ENCODE assay signal across 10 mouse cellular contexts in genomic region chr12:103099185-103099584, GRCm38 (mm10).
DNase-seq lines count a peak whose midpoint lies in the region; ATAC-seq lines count a peak whose summit lies in the region.
"Had no signal": no experiment of that assay in that cellular context is flagged by ENCODE, and none has a peak within 500 bp of the region (broad histone marks: within the 10 kb centered on the region; RNA-seq: fewer than 3 reads in every experiment).

No protein-coding gene starts in this region.

- H3K9ac ChIP-seq in limb, embryonic 13.5 days: no peak overlapping the region
- H3K9ac ChIP-seq in forebrain, embryonic 16.5 days (replicated peaks; ENCODE audit: low read depth, low read length): no peak overlapping the region
- H3K9ac ChIP-seq: liver, embryonic 13.5 days had no signal

- H3K9me3 ChIP-seq in limb, embryonic 13.5 days: no peaks in the 10 kb centered on the region
- H3K9me3 ChIP-seq in limb, embryonic 10.5 days (replicated peaks): no peaks in the 10 kb centered on the region
- H3K9me3 ChIP-seq in forebrain, embryonic 16.5 days (ENCODE audit: control insufficient read depth, low read length): no peaks in the 10 kb centered on the region
- H3K9me3 ChIP-seq: liver, embryonic 13.5 days had no signal

- 63% methylated on average over 1 of the region's 1 CpGs for WGBS in limb, embryonic 13.5 days
- WGBS in limb, embryonic 10.5 days: 89% methylated on average over 1 of the region's 1 CpGs
- WGBS in forebrain, embryonic 16.5 days: 76% methylated on average over 1 of the region's 1 CpGs

- no peak overlapping the region for H3K27ac ChIP-seq in limb, embryonic 13.5 days
- H3K27ac ChIP-seq in limb, embryonic 10.5 days: no peak overlapping the region
- no peak overlapping the region for H3K27ac ChIP-seq in forebrain, embryonic 16.5 days (ENCODE audit: low read length)
- H3K27ac ChIP-seq: liver, embryonic 13.5 days had no signal

- peak; percentile 14 for DNase-seq in embryo, embryonic 10 days (ENCODE audit: low spot score)
- DNase-seq in embryo, embryonic 9.5 days (ENCODE audit: extremely low spot score): no peak
- no peak for DNase-seq in limb, embryonic 10.5 days (ENCODE audit: low spot score)
- peak; percentile 62 to 71 for DNase-seq in adrenal gland, postnatal 36 days
- DNase-seq in ovary, postnatal 36 days (ENCODE audit: low spot score): no peak
- DNase-seq: liver, embryonic 13.5 days had no signal

- 0 out of 2 replicates have a peak, but pooled peaks cover 3% of the 10 kb centered on the region for H3K27me3 ChIP-seq in limb, embryonic 13.5 days
- H3K27me3 ChIP-seq in limb, embryonic 10.5 days (ENCODE audit: low read depth, poor library complexity, severe bottlenecking): no peaks in the 10 kb centered on the region
- H3K27me3 ChIP-seq in forebrain, embryonic 16.5 days (replicated peaks; ENCODE audit: control insufficient read depth, insufficient read depth, low read length): no peaks in the 10 kb centered on the region
- H3K27me3 ChIP-seq: liver, embryonic 13.5 days had no signal

- peak; percentile 36; the same call in 1 of the 2 replicates for ATAC-seq in limb, embryonic 13.5 days (ENCODE audit: low FRiP score, low read depth)
- ATAC-seq in megakaryocyte, adult 5-6 weeks (ENCODE audit: poor library complexity, severe bottlenecking): peak; percentile 60
- ATAC-seq in forebrain, embryonic 16.5 days: no peak

- no peak overlapping the region for H3K4me3 ChIP-seq in limb, embryonic 13.5 days
- no peak overlapping the region for H3K4me3 ChIP-seq in limb, embryonic 10.5 days
- no peak overlapping the region for H3K4me3 ChIP-seq in forebrain, embryonic 16.5 days (replicated peaks; ENCODE audit: low read length)
- H3K4me3 ChIP-seq: erythroblast, embryonic 14.5 days; liver, embryonic 13.5 days had no signal

- no peaks in the 10 kb centered on the region for H3K36me3 ChIP-seq in limb, embryonic 13.5 days
- no peaks in the 10 kb centered on the region for H3K36me3 ChIP-seq in limb, embryonic 10.5 days
- H3K36me3 ChIP-seq in forebrain, embryonic 16.5 days (ENCODE audit: control insufficient read depth, insufficient read depth): 0 out of 2 replicates have a peak, but pooled peaks cover 4% of the 10 kb centered on the region
- H3K36me3 ChIP-seq: liver, embryonic 13.5 days had no signal

- no peaks in the 10 kb centered on the region for H3K4me1 ChIP-seq in limb, embryonic 13.5 days
- peaks cover 6% of the 10 kb centered on the region for H3K4me1 ChIP-seq in limb, embryonic 10.5 days
- no peaks in the 10 kb centered on the region for H3K4me1 ChIP-seq in forebrain, embryonic 16.5 days (replicated peaks; ENCODE audit: control insufficient read depth, insufficient read depth, low read length)
- H3K4me1 ChIP-seq: liver, embryonic 13.5 days had no signal

- H3K4me2 ChIP-seq in limb, embryonic 13.5 days (replicated peaks): no peak overlapping the region
- no peak overlapping the region for H3K4me2 ChIP-seq in forebrain, embryonic 16.5 days (ENCODE audit: low read length)
- H3K4me2 ChIP-seq: liver, embryonic 13.5 days had no signal

Comparison
In these comparisons a context has a peak if more than half of its experiments do, and no peak if none do; other contexts are left out.
1. DNase-seq: peak in embryo, embryonic 10 days (single experiment) and adrenal gland, postnatal 36 days (2 of 2); none in embryo, embryonic 9.5 days (single experiment), limb, embryonic 10.5 days (single experiment) and ovary, postnatal 36 days (single experiment).